Mouse (Mus musculus) neural tube, embryonic 13.5 days (tissue): Measurements from ENCODE around the gene Ip6k1. TPM values are rescaled to one million over a fixed set of nuclear protein-coding genes. Genes with fewer than 3 reads are reported as not detected.
A peak's percentile ranks its signal among the peaks of the same experiment; 100 is the strongest.

Experiments
- ATAC-seq: fragments of 200-750 bp; cut with Nextera tagmentation; 2 replicates; pipeline ENCODE4 v1.8.0; 2017; ENCODE audit warnings: low read depth, mild to moderate bottlenecking, moderate TSS enrichment, moderate library complexity
- H3K27ac ChIP-seq: fragments of 300-500 bp; sonication (generic); replicated peaks from 2 replicates; pipeline ENCODE4 v1.5.1; 2015; ENCODE audit warnings: moderate library complexity, mild to moderate bottlenecking, inconsistent platforms
- H3K27me3 ChIP-seq: fragments of 300-500 bp; sonication (generic); 2 replicates; pipeline ENCODE4 v1.6.1; 2015; ENCODE audit warnings: mild to moderate bottlenecking, inconsistent platforms
- H3K36me3 ChIP-seq: fragments of 300-500 bp; sonication (generic); 2 replicates; pipeline ENCODE4 v1.6.1; 2015; ENCODE audit warnings: mild to moderate bottlenecking, inconsistent platforms
- H3K4me1 ChIP-seq: fragments of 300-500 bp; sonication (generic); replicated peaks from 2 replicates; pipeline ENCODE4 v1.6.1; 2015; ENCODE audit warnings: inconsistent platforms
- H3K4me2 ChIP-seq: fragments of 300-500 bp; sonication (generic); 2 replicates; pipeline ENCODE4 v1.6.1; 2015; ENCODE audit warnings: inconsistent platforms, mild to moderate bottlenecking, moderate library complexity
- H3K4me3 ChIP-seq: fragments of 300-500 bp; sonication (generic); 2 replicates; pipeline ENCODE4 v1.5.1; 2015; ENCODE audit warnings: mild to moderate bottlenecking, inconsistent platforms
- H3K9ac ChIP-seq: fragments of 300-500 bp; sonication (generic); 2 replicates; pipeline ENCODE4 v1.6.1; 2015; ENCODE audit warnings: moderate library complexity, mild to moderate bottlenecking, inconsistent platforms
- H3K9me3 ChIP-seq: fragments of 300-500 bp; sonication (generic); 2 replicates; pipeline ENCODE4 v1.6.1; 2016; ENCODE audit warnings: inconsistent platforms
- WGBS: fragments of 180-500 bp; shearing (Covaris S2); methylation state at CpG from one replicate; pipeline ENCODE4 v1.1.7; 2015; 5-methylcytosine and 5-hydroxymethylcytosine counted together
- polyA plus RNA-seq: library from polyadenylated mRNA; unstranded; fragments of >200 nt; fragmentation: Nextera tagmentation; extraction: Ambion mirVana; gene quantifications from 2 replicates; pipeline ENCODE4 v1.2.1, GENCODE M21; 2015

Gene Ip6k1
- polyA plus RNA-seq, 1 experiment from 2014 or later = 94.1 TPM

GRCm38 (mm10) chr9:108047601-108048565, 45.6 kb downstream of the Ip6k1 start:
- 49% methylated on average over 17 of the region's 17 CpGs for WGBS
- Histone ChIP-seq H3K36me3 (peaks cover 65% of the 10 kb centered on the region), H3K4me3 (peak overlapping the region; percentile 79), H3K9me3 (no peaks in the 10 kb centered on the region), H3K4me1 (peaks cover 34% of the 10 kb centered on the region), H3K4me2 (peak overlapping the region; percentile 96), H3K9ac (peak overlapping the region; percentile 66), H3K27me3 (no peaks in the 10 kb centered on the region), H3K27ac (peak overlapping the region; percentile 80)
- ATAC-seq = no peak

DNA sequence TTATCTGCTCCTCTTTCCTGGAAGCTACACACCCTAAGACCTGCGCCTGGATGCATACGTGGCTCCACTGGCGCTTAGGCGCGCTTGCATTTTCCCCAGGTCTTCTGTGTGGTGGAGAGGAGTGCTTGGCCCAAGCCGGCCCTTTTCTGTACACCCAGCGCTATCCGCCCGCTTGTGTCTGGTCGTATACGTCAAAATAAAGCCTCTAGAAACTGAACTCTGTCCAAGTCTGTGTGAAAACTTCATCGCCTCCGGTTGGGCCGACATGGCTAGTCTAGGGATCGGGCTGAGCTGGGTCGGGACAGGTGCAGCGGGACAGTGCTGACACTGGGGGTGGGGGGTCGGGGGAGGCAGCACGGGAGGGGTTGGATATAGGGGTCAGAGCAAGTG, 46.3 kb downstream of the Ip6k1 start:
- ATAC-seq = peak; percentile 54
- Histone ChIP-seq H3K27me3 (no peaks in the 10 kb centered on the region), H3K9me3 (no peaks in the 10 kb centered on the region), H3K9ac (peak overlapping the region; percentile 66), H3K36me3 (peaks cover 58% of the 10 kb centered on the region), H3K4me1 (peaks cover 39% of the 10 kb centered on the region), H3K4me3 (peak overlapping the region; percentile 79), H3K27ac (peak overlapping the region; percentile 80), H3K4me2 (peak overlapping the region; percentile 96)
- 2% methylated on average over 19 of the region's 19 CpGs for WGBS

DNA sequence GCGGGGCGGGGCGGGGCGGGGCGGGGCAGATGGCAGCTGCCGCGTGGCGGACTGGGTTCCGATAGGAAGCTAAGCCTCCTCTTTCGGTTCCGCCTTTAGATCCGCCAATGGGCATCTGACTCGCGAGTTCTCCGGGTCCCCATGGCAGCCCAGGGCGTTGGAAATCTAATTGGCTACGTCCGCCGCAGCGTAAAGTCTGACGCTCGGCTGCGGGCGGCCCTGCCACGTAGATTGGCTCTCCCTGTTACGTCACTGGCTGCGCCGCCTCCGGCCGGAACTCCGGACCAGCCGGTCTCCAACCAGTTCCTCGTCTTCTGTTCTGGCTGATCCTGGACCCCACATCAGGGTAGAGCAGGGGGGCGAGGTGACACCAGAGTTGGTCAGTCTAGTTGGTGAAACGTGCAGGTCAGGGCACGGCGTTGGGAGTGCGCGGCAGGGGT, 46.7 kb downstream of the Ip6k1 start, which contains the start of gene Gmppb:
Gene Gmppb (plus strand): TSS at position 227 of the 440 bp plus-strand sequence.
- peak within 1 kb of the TSS; percentile 82 for H3K9ac ChIP-seq
- peak within 1 kb of the TSS; percentile 84 for H3K27ac ChIP-seq
- H3K4me2 ChIP-seq = peak within 1 kb of the TSS; percentile 96
- peak; percentile 94 for ATAC-seq
- peak within 1 kb of the TSS; percentile 79 for H3K4me3 ChIP-seq
- no peaks in the 10 kb centered on the region for H3K27me3 ChIP-seq
- H3K9me3 ChIP-seq = no peaks in the 10 kb centered on the region
- WGBS = 0% methylated on average over 34 of the region's 39 CpGs
- peaks cover 39% of the 10 kb centered on the region for H3K4me1 ChIP-seq
- H3K36me3 ChIP-seq = peaks cover 61% of the 10 kb centered on the region

DNA sequence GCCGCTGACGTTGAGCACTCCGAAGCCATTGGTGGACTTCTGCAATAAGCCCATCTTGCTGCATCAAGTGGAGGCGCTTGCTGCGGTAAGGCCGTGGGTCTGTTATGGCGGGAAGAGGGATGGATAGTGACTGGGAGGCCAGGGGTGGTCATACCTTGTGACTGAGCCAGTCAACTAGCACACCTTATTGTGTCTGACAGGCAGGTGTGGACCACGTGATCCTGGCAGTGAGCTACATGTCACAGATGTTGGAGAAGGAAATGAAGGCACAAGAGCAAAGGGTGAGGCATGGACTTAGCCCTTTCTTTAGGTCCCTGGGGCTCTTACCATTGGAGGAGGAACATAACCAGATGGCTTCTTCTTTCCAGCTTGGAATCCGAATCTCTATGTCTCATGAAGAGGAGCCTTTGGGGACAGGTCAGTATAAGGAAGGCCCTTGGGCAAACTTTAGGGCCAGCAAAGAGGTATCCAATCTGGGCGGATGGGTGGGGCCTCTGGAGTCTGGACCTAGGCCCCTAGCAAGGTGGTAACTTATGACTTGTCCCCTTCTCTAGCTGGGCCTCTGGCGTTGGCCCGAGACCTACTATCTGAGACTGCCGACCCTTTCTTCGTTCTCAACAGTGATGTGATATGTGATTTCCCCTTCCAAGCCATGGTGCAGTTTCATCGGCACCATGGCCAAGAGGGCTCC, 47.4 kb downstream of the Ip6k1 start:
- Histone ChIP-seq H3K9me3 (no peaks in the 10 kb centered on the region), H3K27ac (peak overlapping the region; percentile 84), H3K36me3 (peaks cover 65% of the 10 kb centered on the region), H3K4me1 (peaks cover 39% of the 10 kb centered on the region), H3K4me3 (peak overlapping the region; percentile 79), H3K27me3 (no peaks in the 10 kb centered on the region), H3K9ac (peak overlapping the region; percentile 82), H3K4me2 (peak overlapping the region; percentile 96)
- WGBS = 42% methylated on average over 15 of the region's 15 CpGs
- ATAC-seq = peak; percentile 22; the same call in 1 of the 2 replicates

DNA sequence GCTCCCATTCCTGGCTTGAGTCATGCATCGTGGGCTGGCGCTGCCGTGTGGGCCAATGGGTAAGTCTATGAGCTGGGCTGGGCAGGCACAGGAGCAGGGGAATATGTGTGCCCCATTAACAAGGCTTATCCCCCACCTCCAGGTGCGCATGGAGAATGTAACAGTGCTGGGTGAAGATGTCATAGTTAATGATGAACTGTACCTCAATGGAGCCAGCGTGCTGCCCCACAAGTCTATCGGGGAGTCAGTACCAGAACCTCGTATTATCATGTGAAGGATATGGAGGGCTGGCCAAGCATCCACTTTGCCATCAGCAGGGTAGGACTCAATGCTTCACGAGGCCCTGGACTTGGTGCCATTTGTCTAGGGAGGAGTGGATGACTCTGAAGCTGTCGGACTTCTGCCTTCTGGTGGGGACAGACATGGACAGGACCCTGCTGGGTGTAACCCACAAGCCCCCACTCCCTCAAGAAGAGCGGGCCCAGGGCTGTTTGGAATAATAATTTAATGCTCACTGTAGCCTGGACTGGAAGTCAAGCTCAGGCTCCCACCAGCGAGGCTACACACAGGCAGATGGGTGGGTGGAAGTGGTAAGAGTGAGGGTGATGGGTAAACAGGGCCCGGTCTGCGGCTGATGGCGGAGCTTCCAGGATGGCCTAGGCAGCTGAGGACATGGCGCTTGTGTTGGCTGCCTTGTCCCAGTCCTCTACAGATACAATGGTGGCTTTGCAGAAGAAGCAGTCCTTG, 49.1 kb downstream of the Ip6k1 start:
- 94% methylated on average over 15 of the region's 15 CpGs for WGBS
- Histone ChIP-seq H3K27me3 (no peaks in the 10 kb centered on the region), H3K9ac (peak overlapping the region; percentile 17; the same call in 1 of the 2 replicates), H3K4me1 (peaks cover 39% of the 10 kb centered on the region), H3K36me3 (peaks cover 65% of the 10 kb centered on the region), H3K9me3 (no peaks in the 10 kb centered on the region), H3K4me3 (no peak overlapping the region), H3K4me2 (no peak overlapping the region), H3K27ac (no peak overlapping the region)
- no peak for ATAC-seq

DNA sequence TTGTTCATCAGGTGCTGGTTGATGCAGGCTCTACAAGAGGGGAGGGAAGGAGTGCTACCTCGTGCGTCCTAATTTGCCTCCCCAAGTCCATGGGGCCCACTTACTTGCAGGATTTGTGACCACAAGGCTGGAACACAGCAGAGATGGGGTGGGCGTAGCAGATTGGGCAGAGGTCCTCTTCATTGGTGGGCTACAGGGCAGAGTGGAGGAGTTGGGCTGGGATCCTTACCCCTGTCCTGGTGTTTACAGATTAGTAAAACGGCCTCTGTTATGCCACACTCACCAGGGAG, 49.6 kb downstream of the Ip6k1 start:
- Histone ChIP-seq H3K27ac (no peak overlapping the region), H3K4me1 (peaks cover 39% of the 10 kb centered on the region), H3K4me2 (no peak overlapping the region), H3K4me3 (no peak overlapping the region), H3K9me3 (no peaks in the 10 kb centered on the region), H3K36me3 (peaks cover 65% of the 10 kb centered on the region), H3K9ac (no peak overlapping the region), H3K27me3 (no peaks in the 10 kb centered on the region)
- no peak for ATAC-seq
- WGBS = 88% methylated on average over 4 of the region's 4 CpGs

DNA sequence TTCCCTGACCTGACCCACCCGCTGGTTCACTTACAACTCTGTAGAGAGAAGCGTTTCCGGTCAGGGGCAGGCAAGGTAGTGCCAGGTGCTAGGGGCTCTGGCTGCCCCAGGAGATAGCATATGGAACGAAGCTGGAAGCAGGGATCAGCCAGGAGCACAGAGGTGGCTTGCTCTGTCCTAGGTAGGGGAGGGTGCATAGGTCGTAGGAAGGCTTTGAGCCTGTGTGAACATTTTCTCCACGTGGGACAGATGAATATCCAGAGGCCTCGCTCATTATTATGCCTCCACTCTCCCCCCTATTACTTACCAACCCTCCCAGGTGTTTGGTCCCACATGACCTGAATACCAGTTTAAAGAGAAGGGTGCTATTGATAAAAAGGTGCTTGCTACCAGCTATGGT, 50.1 kb downstream of the Ip6k1 start:
- Histone ChIP-seq H3K9ac (no peak overlapping the region), H3K27ac (peak overlapping the region; percentile 34; the same call in 1 of the 2 replicates), H3K4me3 (no peak overlapping the region), H3K9me3 (no peaks in the 10 kb centered on the region), H3K36me3 (peaks cover 65% of the 10 kb centered on the region), H3K4me1 (peaks cover 38% of the 10 kb centered on the region), H3K27me3 (no peaks in the 10 kb centered on the region), H3K4me2 (no peak overlapping the region)
- WGBS = 75% methylated on average over 7 of the region's 7 CpGs
- ATAC-seq = no peak

DNA sequence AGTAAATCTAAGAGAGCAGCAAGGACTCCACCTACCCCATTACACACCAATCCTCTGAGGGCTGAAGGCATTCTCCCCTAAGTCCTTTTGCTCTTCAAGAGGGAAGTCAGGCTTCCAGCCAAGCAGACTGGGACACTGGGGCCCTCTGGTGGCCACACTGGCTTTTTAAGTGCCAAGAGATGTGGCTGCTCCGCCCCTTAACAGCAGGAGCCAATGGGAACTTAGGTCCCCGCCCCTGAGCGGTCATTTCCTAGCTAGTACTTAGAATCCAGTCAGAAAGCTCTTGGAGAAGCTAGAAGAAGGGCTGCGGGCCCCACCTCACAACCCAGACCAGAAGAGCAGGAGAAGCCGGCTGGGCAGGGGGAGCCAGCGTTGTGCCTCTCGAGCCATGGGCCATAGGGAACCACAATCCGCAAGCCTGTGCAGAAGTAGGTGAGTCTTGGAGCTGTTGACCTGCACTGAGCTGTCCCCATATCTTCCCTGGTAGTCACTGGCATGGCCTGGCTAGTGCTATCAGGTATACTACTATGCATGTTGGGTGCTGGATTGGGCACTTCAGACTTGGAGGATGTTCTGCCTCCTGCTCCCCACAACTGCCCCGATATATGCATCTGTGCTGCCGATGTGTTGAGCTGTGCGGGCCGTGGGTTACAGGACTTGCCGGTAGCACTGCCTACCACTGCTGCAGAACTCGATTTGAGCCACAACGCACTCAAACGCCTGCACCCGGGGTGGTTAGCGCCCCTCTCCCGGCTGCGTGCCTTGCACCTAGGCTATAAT, 50.8 kb downstream of the Ip6k1 start, which contains the start of gene Amigo3:
Gene Amigo3 (plus strand): TSS at position 275 of the 780 bp plus-strand sequence.
- Histone ChIP-seq H3K4me1 (peaks cover 31% of the 10 kb centered on the region), H3K27me3 (no peaks in the 10 kb centered on the region), H3K4me2 (peak within 1 kb of the TSS; percentile 35), H3K9me3 (no peaks in the 10 kb centered on the region), H3K36me3 (peaks cover 66% of the 10 kb centered on the region), H3K9ac (0 out of 2 replicates have a peak within 1 kb of the TSS, but pooled peaks have one; percentile 23), H3K4me3 (no peak within 1 kb of the TSS), H3K27ac (peak within 1 kb of the TSS; percentile 34; the same call in 1 of the 2 replicates)
- 0 out of 2 replicates have a peak, but pooled peaks have one; percentile 6 for ATAC-seq
- WGBS = 60% methylated on average over 20 of the region's 20 CpGs

GRCm38 (mm10) chr9:108053665-108054225, 51.4 kb downstream of the Ip6k1 start:
- peaks cover 25% of the 10 kb centered on the region for H3K4me1 ChIP-seq
- peaks cover 73% of the 10 kb centered on the region for H3K36me3 ChIP-seq
- no peak overlapping the region; the same call in 1 of the 2 replicates for H3K4me2 ChIP-seq
- H3K9me3 ChIP-seq = no peaks in the 10 kb centered on the region
- no peak overlapping the region for H3K4me3 ChIP-seq
- 0 out of 2 replicates have a peak overlapping the region, but pooled peaks have one; percentile 23 for H3K9ac ChIP-seq
- H3K27me3 ChIP-seq = no peaks in the 10 kb centered on the region
- WGBS = 92% methylated on average over 15 of the region's 15 CpGs
- no peak for ATAC-seq
- no peak overlapping the region for H3K27ac ChIP-seq

DNA sequence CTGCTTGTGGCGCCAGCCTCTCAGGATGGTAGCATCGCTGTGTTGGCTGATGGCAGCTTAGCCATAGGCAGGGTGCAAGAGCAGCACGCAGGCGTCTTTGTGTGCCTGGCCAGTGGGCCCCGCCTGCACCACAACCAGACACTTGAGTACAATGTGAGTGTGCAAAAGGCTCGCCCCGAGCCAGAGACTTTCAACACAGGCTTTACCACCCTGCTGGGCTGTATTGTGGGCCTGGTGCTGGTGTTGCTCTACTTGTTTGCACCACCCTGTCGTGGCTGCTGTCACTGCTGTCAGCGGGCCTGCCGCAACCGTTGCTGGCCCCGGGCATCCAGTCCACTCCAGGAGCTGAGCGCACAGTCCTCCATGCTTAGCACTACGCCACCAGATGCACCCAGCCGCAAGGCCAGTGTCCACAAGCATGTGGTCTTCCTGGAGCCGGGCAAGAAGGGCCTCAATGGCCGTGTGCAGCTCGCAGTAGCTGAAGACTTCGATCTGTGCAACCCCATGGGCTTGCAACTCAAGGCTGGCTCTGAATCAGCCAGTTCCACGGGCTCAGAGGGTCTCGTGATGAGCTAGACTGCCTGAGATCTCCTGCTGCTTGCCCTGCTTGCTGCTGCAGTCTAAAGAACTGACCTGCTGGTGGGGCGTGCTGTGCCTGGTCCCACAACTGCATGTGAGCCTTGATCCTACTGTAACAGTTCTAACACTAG, 52.2 kb downstream of the Ip6k1 start:
- peaks cover 23% of the 10 kb centered on the region for H3K4me1 ChIP-seq
- H3K9me3 ChIP-seq = no peaks in the 10 kb centered on the region
- WGBS = 92% methylated on average over 22 of the region's 22 CpGs
- no peak overlapping the region for H3K9ac ChIP-seq
- no peak for ATAC-seq
- H3K4me2 ChIP-seq = no peak overlapping the region
- H3K27me3 ChIP-seq = no peaks in the 10 kb centered on the region
- H3K4me3 ChIP-seq = no peak overlapping the region
- H3K27ac ChIP-seq = no peak overlapping the region
- peaks cover 81% of the 10 kb centered on the region for H3K36me3 ChIP-seq
